ENCODE assay signal across 39 mouse cellular contexts in genomic region chr4:126781871-126782270, GRCm38 (mm10). TPM values are rescaled to one million over a fixed set of nuclear protein-coding genes. Genes with fewer than 3 reads are reported as not detected.
DNase-seq lines count a peak whose midpoint lies in the region; ATAC-seq and TF ChIP-seq lines count a peak whose summit lies in the region.
"Had no signal": no experiment of that assay in that cellular context is flagged by ENCODE, and none has a peak within 500 bp of the region (broad histone marks: within the 10 kb centered on the region; RNA-seq: fewer than 3 reads in every experiment).

No protein-coding gene starts in this region.

- TF ChIP-seq CTCF in layer of hippocampus, adult 2 months (conservative IDR thresholded peaks at IDR 0.05), result no peak
- no peak for TF ChIP-seq CTCF in heart, adult 2 months (IDR thresholded peaks at IDR 0.05)
- TF ChIP-seq CTCF in lung, postnatal 0 days (IDR thresholded peaks at IDR 0.05), result no peak

- peaks cover 48% of the 10 kb centered on the region for H3K4me1 ChIP-seq in forebrain, embryonic 16.5 days (replicated peaks; ENCODE audit: control insufficient read depth, insufficient read depth, low read length)
- peaks cover 41% of the 10 kb centered on the region for H3K4me1 ChIP-seq in limb, embryonic 14.5 days (ENCODE audit: control insufficient read depth, insufficient read depth, low read length)
- no peaks in the 10 kb centered on the region for H3K4me1 ChIP-seq in heart, adult 2 months (ENCODE audit: control insufficient read depth, insufficient read depth, low read length)
- H3K4me1 ChIP-seq in lung, postnatal 0 days (ENCODE audit: insufficient read depth, low read depth, low read length), result no peaks in the 10 kb centered on the region
- H3K4me1 ChIP-seq: liver, embryonic 13.5 days had no signal

- H3K27me3 ChIP-seq in forebrain, embryonic 16.5 days (replicated peaks; ENCODE audit: control insufficient read depth, insufficient read depth, low read length), result no peaks in the 10 kb centered on the region
- no peaks in the 10 kb centered on the region for H3K27me3 ChIP-seq in limb, embryonic 14.5 days (ENCODE audit: control insufficient read depth, insufficient read depth, low read length)
- no peaks in the 10 kb centered on the region for H3K27me3 ChIP-seq in heart, adult 2 months (ENCODE audit: control insufficient read depth, insufficient read depth, low read length)
- H3K27me3 ChIP-seq in lung, postnatal 0 days (replicated peaks; ENCODE audit: insufficient read depth, low read length), result no peaks in the 10 kb centered on the region
- H3K27me3 ChIP-seq: heart, embryonic 13.5 days; kidney, embryonic 15.5 days; liver, embryonic 13.5 days; Patski had no signal

- no peak; the same call in 1 of the 2 replicates for ATAC-seq in forebrain, embryonic 16.5 days
- no peak for ATAC-seq in limb, embryonic 14.5 days (ENCODE audit: low FRiP score, low read depth)
- no peak for ATAC-seq in lung, postnatal 0 days
- ATAC-seq: hindbrain, embryonic 16.5 days; Patski had no signal

- H3K4me2 ChIP-seq in forebrain, embryonic 16.5 days (ENCODE audit: low read length), result no peak overlapping the region
- H3K4me2 ChIP-seq in limb, embryonic 14.5 days (replicated peaks; ENCODE audit: low read depth, low read length, severe bottlenecking), result no peak overlapping the region
- H3K4me2 ChIP-seq in lung, postnatal 0 days (replicated peaks; ENCODE audit: low read depth, low read length), result no peak overlapping the region
- H3K4me2 ChIP-seq: heart, embryonic 13.5 days; kidney, embryonic 15.5 days; liver, embryonic 13.5 days had no signal

- no peak for TF ChIP-seq EP300 in heart, adult 2 months (IDR thresholded peaks at IDR 0.05; ENCODE audit: insufficient read depth, low read depth, low read length)
- no peak for TF ChIP-seq EP300 in lung, postnatal 0 days (IDR thresholded peaks at IDR 0.05)

- H3K79me2 ChIP-seq in heart, adult 2 months (replicated peaks; ENCODE audit: control insufficient read depth, insufficient read depth, low read length), result no peaks in the 10 kb centered on the region

- no peaks in the 10 kb centered on the region for H3K9me3 ChIP-seq in forebrain, embryonic 16.5 days (ENCODE audit: control insufficient read depth, low read length)
- no peaks in the 10 kb centered on the region for H3K9me3 ChIP-seq in limb, embryonic 14.5 days (ENCODE audit: control insufficient read depth, low read length)
- H3K9me3 ChIP-seq in lung, postnatal 0 days (ENCODE audit: low read length), result no peaks in the 10 kb centered on the region
- H3K9me3 ChIP-seq: heart, embryonic 13.5 days; hindbrain, embryonic 10.5 days; kidney, embryonic 15.5 days; liver, embryonic 13.5 days had no signal

- no peak for DNase-seq in layer of hippocampus, adult 2 months (ENCODE audit: low spot score in 2 of 2)
- no peak for DNase-seq in layer of hippocampus, postnatal 25 days (ENCODE audit: extremely low spot score in 1 of 2, low spot score in 1 of 2)
- no peak for DNase-seq in limb, embryonic 14.5 days (ENCODE audit: low spot score)
- no peak for DNase-seq in gastrocnemius, postnatal 36 days
- no peak for DNase-seq in heart, adult 2 months
- no peak for DNase-seq in lung, postnatal 0 days (ENCODE audit: low spot score)
- DNase-seq: adrenal gland, postnatal 14 days; cerebellum, adult 11-12 months; cerebellum, postnatal 10 days; gastrocnemius, postnatal 25 days; heart, postnatal 10 days; kidney, adult 18-20 months; kidney, postnatal 25 days; liver, embryonic 13.5 days; lung, adult 18-20 months; lung, postnatal 10 days; midbrain, embryonic 14.5 days; spleen, adult 18-20 months; thymus, postnatal 14 days had no signal

- H3K27ac ChIP-seq in layer of hippocampus, adult 2 months, result peak overlapping the region; percentile 77
- H3K27ac ChIP-seq in forebrain, embryonic 16.5 days (ENCODE audit: low read length), result peak overlapping the region; percentile 26
- peak overlapping the region; percentile 71 for H3K27ac ChIP-seq in limb, embryonic 14.5 days (replicated peaks; ENCODE audit: low read depth, low read length)
- no peak overlapping the region for H3K27ac ChIP-seq in heart, adult 2 months
- no peak overlapping the region for H3K27ac ChIP-seq in lung, postnatal 0 days (ENCODE audit: low read length)
- H3K27ac ChIP-seq: heart, embryonic 13.5 days; hindbrain, embryonic 10.5 days; liver, embryonic 13.5 days; macrophage had no signal

- no peak overlapping the region for H3K4me3 ChIP-seq in layer of hippocampus, adult 2 months
- no peak overlapping the region for H3K4me3 ChIP-seq in forebrain, embryonic 16.5 days (replicated peaks; ENCODE audit: low read length)
- no peak overlapping the region for H3K4me3 ChIP-seq in limb, embryonic 14.5 days (replicated peaks; ENCODE audit: low read length)
- no peak overlapping the region for H3K4me3 ChIP-seq in heart, adult 2 months
- no peak overlapping the region for H3K4me3 ChIP-seq in lung, postnatal 0 days (ENCODE audit: low read depth, low read length)
- H3K4me3 ChIP-seq: erythroblast, embryonic 14.5 days; heart, embryonic 13.5 days; hindbrain, embryonic 10.5 days; kidney, embryonic 15.5 days; liver, embryonic 13.5 days had no signal

- TF ChIP-seq POLR2A in limb, embryonic 14.5 days (IDR thresholded peaks at IDR 0.05; ENCODE audit: borderline replicate concordance, extremely low read depth, insufficient read depth, insufficient read length), result no peak
- TF ChIP-seq POLR2A in heart, adult 2 months (IDR thresholded peaks at IDR 0.05; ENCODE audit: insufficient read depth, low read depth, low read length), result no peak

- intact Hi-C loops in gastrocnemius, postnatal 36 days (cut with DNase I), result no loop called here
- intact Hi-C loops in heart, adult 2 months (cut with DNase I), result no loop called here

- WGBS in forebrain, embryonic 16.5 days, result 8% methylated on average over 3 of the region's 3 CpGs
- WGBS in limb, embryonic 14.5 days, result 48% methylated on average over 3 of the region's 3 CpGs
- WGBS in heart, adult 2 months, result 85% methylated on average over 3 of the region's 3 CpGs
- WGBS in lung, postnatal 0 days, result 76% methylated on average over 3 of the region's 3 CpGs

- no peaks in the 10 kb centered on the region for H3K36me3 ChIP-seq in forebrain, embryonic 16.5 days (ENCODE audit: control insufficient read depth, insufficient read depth)
- no peaks in the 10 kb centered on the region for H3K36me3 ChIP-seq in limb, embryonic 14.5 days (ENCODE audit: control insufficient read depth, insufficient read depth, low read length)
- no peaks in the 10 kb centered on the region; the same call in 1 of the 2 replicates for H3K36me3 ChIP-seq in heart, adult 2 months (ENCODE audit: control insufficient read depth, insufficient read depth, low read length)
- no peaks in the 10 kb centered on the region for H3K36me3 ChIP-seq in lung, postnatal 0 days (ENCODE audit: insufficient read depth, low read length)
- H3K36me3 ChIP-seq: heart, embryonic 13.5 days; kidney, embryonic 15.5 days; liver, embryonic 13.5 days had no signal

- H3K9ac ChIP-seq in forebrain, embryonic 16.5 days (replicated peaks; ENCODE audit: low read depth, low read length), result no peak overlapping the region
- no peak overlapping the region for H3K9ac ChIP-seq in limb, embryonic 14.5 days (ENCODE audit: low read depth, low read length, severe bottlenecking)
- H3K9ac ChIP-seq in heart, adult 2 months (ENCODE audit: low read depth, low read length), result no peak overlapping the region
- no peak overlapping the region for H3K9ac ChIP-seq in lung, postnatal 0 days (replicated peaks; ENCODE audit: low read depth)
- H3K9ac ChIP-seq: heart, embryonic 13.5 days; kidney, embryonic 15.5 days; liver, embryonic 13.5 days had no signal

RNA-seq across cellular contexts. Expression of gene AU040320, which starts 28.5 kb away (rescaled TPM):
- 10 to 100 TPM; 68.7 to 72.4 TPM for total RNA-seq in layer of hippocampus, adult 2 months (2021)
- 10 to 100 TPM; 64.7 to 66.9 TPM for total RNA-seq in layer of hippocampus, postnatal 25 days (2021)
- polyA plus RNA-seq in forebrain, embryonic 16.5 days (2015; fragmentation: Nextera tagmentation; extraction: Ambion mirVana), result 32.8 and 35.0 TPM in 2 replicates
- polyA plus RNA-seq in limb, embryonic 14.5 days (2012; rRNA removed), result 27.7 and 31.8 TPM in 2 replicates
- 21.1 and 22.9 TPM in 2 replicates for polyA plus RNA-seq in limb, embryonic 14.5 days (2014; fragmentation: Nextera tagmentation; extraction: Ambion mirVana)
- total RNA-seq in gastrocnemius, postnatal 36 days (2021), result 10 to 100 TPM; 23.5 TPM
- total RNA-seq in heart, adult 2 months (2021), result 10 to 100 TPM; 26.7 to 35.5 TPM
- polyA plus RNA-seq in heart, adult 2 months (2012; rRNA removed), result 27.6 and 28.8 TPM in 2 replicates
- 20.8 and 22.2 TPM in 2 replicates for polyA plus RNA-seq in lung, postnatal 0 days (2015; fragmentation: Nextera tagmentation; extraction: Ambion mirVana)

RNA-seq across cellular contexts. Expression of gene Ncdn, which starts 28.6 kb away (rescaled TPM):
- total RNA-seq in layer of hippocampus, adult 2 months (2021), result 1,000 to 10,000 TPM; 1,998 to 2,007 TPM
- 1,000 to 10,000 TPM; 1,823 to 1,918 TPM for total RNA-seq in layer of hippocampus, postnatal 25 days (2021)
- 120 and 129 TPM in 2 replicates for polyA plus RNA-seq in forebrain, embryonic 16.5 days (2015; fragmentation: Nextera tagmentation; extraction: Ambion mirVana)
- 39.0 and 51.9 TPM in 2 replicates for polyA plus RNA-seq in limb, embryonic 14.5 days (2012; rRNA removed)
- 29.1 and 29.8 TPM in 2 replicates for polyA plus RNA-seq in limb, embryonic 14.5 days (2014; fragmentation: Nextera tagmentation; extraction: Ambion mirVana)
- 1 to 10 TPM; 7.6 to 9.9 TPM for total RNA-seq in gastrocnemius, postnatal 36 days (2021)
- 10 to 100 TPM; 15.2 to 16.5 TPM for total RNA-seq in heart, adult 2 months (2021)
- 19.5 and 20.1 TPM in 2 replicates for polyA plus RNA-seq in heart, adult 2 months (2012; rRNA removed)
- polyA plus RNA-seq in lung, postnatal 0 days (2015; fragmentation: Nextera tagmentation; extraction: Ambion mirVana), result 12.3 and 12.4 TPM in 2 replicates

RNA-seq across cellular contexts. Expression of gene Tfap2e, which starts 45.8 kb away (rescaled TPM):
- under 1 TPM in 1 of 2 experiments, not detected in 1; 0.18 TPM for total RNA-seq in layer of hippocampus, adult 2 months (2021)
- not detected for total RNA-seq in layer of hippocampus, postnatal 25 days (2021)
- 0.34 and 0.75 TPM in 2 replicates for polyA plus RNA-seq in forebrain, embryonic 16.5 days (2015; fragmentation: Nextera tagmentation; extraction: Ambion mirVana)
- 0.48 and 0.53 TPM in 2 replicates for polyA plus RNA-seq in limb, embryonic 14.5 days (2012; rRNA removed)
- polyA plus RNA-seq in limb, embryonic 14.5 days (2014; fragmentation: Nextera tagmentation; extraction: Ambion mirVana), result 0.34 and 0.46 TPM in 2 replicates
- total RNA-seq in gastrocnemius, postnatal 36 days (2021), result not detected
- total RNA-seq in heart, adult 2 months (2021), result not detected
- polyA plus RNA-seq in heart, adult 2 months (2012; rRNA removed), result 0.12 TPM in 1 of 2 replicates, not detected in the other
- not detected in 2 replicates for polyA plus RNA-seq in lung, postnatal 0 days (2015; fragmentation: Nextera tagmentation; extraction: Ambion mirVana)
- total RNA-seq: adrenal gland, postnatal 14 days; gastrocnemius, adult 18-20 months; gastrocnemius, postnatal 25 days; heart, postnatal 10 days; layer of hippocampus, adult 18-20 months; layer of hippocampus, postnatal 14 days; left cerebral cortex, adult 8-10 months; left cerebral cortex, postnatal 36 days; MEL; monocyte, adult 5-6 weeks had no signal
- polyA plus RNA-seq: cortical plate, adult 2 months; erythroblast, embryonic 14.5 days; heart, embryonic 13.5 days; intestine, embryonic 14.5 days; kidney, embryonic 15.5 days; liver, embryonic 13.5 days; macrophage; neural tube, embryonic 14.5 days; Patski; stomach, embryonic 16.5 days; urinary bladder, adult 2 months had no signal

Comparison
In these comparisons a context has a peak if more than half of its experiments do, and no peak if none do; other contexts are left out.
1. H3K27ac ChIP-seq: peak in layer of hippocampus, adult 2 months (single experiment), forebrain, embryonic 16.5 days (single experiment) and limb, embryonic 14.5 days (single experiment); none in heart, adult 2 months (single experiment) and lung, postnatal 0 days (single experiment).
2. RNA of gene Ncdn, which starts 28.6 kb away (total RNA-seq): 1,998 to 2,007 TPM in layer of hippocampus, adult 2 months and 1,823 to 1,918 TPM in layer of hippocampus, postnatal 25 days; 15.2 to 16.5 TPM in heart, adult 2 months and 7.6 to 9.9 TPM in gastrocnemius, postnatal 36 days; every median in the first group is over 100 times any median in the second.